Mouse (Mus musculus): Measurements from ENCODE around the gene 4933436I01Rik.

Gene 4933436I01Rik

GRCm38 (mm10) chrX:67921350-67921749 is at the start of gene 4933436I01Rik:
Gene 4933436I01Rik, minus strand, starts transcription at chrX:67921450.
- DNase-seq (ENCODE audit: low read depth), result no peak

- DNase-seq (ENCODE audit: low read depth), result no peak
These were observed 3.7 kb upstream of the 4933436I01Rik start for GRCm38 (mm10) chrX:67924769-67925470.

GRCm38 (mm10) chrX:67883406-67883805 is 37.8 kb downstream of the 4933436I01Rik start:
- DNase-seq (ENCODE audit: low read depth), result no peak

Data from 416B (cell line).